18 mouse cellular contexts compared by ENCODE assay signal in the genomic region with DNA sequence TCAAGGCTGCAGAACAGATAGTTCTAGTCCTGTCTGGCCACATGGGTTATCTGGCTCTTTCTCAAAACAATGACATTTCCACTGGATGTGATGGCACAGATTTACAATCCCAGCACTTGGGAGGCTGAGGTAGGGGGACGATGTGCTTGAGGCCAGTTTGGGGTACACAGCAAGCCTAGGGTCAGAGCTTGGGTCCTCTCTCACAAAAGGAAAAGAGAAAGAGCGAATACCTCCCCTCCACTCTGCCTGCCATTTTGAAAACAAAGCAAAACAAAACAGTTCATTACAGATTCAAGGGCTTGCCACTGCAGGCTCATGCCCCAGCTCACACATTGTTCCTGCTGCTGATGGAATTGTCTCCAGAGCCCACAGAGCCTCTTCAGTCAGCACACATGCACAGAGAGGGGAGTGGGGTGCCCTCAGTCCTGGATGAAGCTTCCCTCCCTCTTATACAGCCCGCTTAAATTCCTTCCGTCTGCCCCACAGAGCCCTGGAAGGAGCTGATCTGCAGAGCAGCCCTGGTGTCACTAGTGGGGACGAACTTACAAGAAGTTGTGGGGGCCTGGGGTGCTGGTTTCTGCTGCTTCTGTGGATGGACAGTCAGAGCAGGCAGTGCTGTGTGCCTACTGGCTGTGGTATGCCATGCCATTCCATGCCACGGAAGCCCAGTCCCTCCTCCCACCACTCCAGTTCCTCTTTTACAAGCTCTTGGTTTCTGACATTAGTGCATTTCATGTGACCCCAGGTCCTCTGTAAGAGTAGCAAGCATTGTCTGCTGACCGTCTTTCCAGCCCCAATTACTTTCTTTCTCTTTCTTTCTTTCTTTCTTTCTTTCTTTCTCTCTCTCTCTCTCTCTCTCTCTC. TPM values are rescaled to one million over a fixed set of nuclear protein-coding genes. Genes with fewer than 3 reads are reported as not detected.
DNase-seq lines count a peak whose midpoint lies in the region; ATAC-seq and TF ChIP-seq lines count a peak whose summit lies in the region.
"Had no signal": no experiment of that assay in that cellular context is flagged by ENCODE, and none has a peak within 500 bp of the region (broad histone marks: within the 10 kb centered on the region; RNA-seq: fewer than 3 reads in every experiment).

No protein-coding gene starts in this region.

- H3K9me3 ChIP-seq in hindbrain, embryonic 10.5 days: no peaks in the 10 kb centered on the region
- no peaks in the 10 kb centered on the region for H3K9me3 ChIP-seq in hindbrain, postnatal 0 days (ENCODE audit: low read length)
- H3K9me3 ChIP-seq in forebrain, embryonic 10.5 days: no peaks in the 10 kb centered on the region
- H3K9me3 ChIP-seq in hindbrain, embryonic 12.5 days (replicated peaks): 0 out of 2 replicates have a peak, but pooled peaks cover 4% of the 10 kb centered on the region
- H3K9me3 ChIP-seq in midbrain, embryonic 16.5 days (replicated peaks; ENCODE audit: control insufficient read depth, low read length, poor library complexity, severe bottlenecking): no peaks in the 10 kb centered on the region
- H3K9me3 ChIP-seq: intestine, embryonic 15.5 days; limb, embryonic 13.5 days had no signal

- H3K27me3 ChIP-seq in hindbrain, embryonic 10.5 days (ENCODE audit: insufficient read depth, poor library complexity, severe bottlenecking): no peaks in the 10 kb centered on the region
- H3K27me3 ChIP-seq in hindbrain, postnatal 0 days (ENCODE audit: insufficient read depth, low read length): no peaks in the 10 kb centered on the region
- H3K27me3 ChIP-seq in forebrain, embryonic 10.5 days (ENCODE audit: poor library complexity, severe bottlenecking): peaks cover 13% of the 10 kb centered on the region
- H3K27me3 ChIP-seq in hindbrain, embryonic 12.5 days: no peaks in the 10 kb centered on the region
- H3K27me3 ChIP-seq in midbrain, embryonic 16.5 days (ENCODE audit: control insufficient read depth, insufficient read depth, low read depth, low read length): no peaks in the 10 kb centered on the region
- H3K27me3 ChIP-seq: intestine, embryonic 15.5 days; limb, embryonic 13.5 days had no signal

- TF ChIP-seq CTCF in hindbrain, postnatal 0 days (IDR thresholded peaks at IDR 0.05; ENCODE audit: low read depth): no peak

- peaks cover 43% of the 10 kb centered on the region for H3K4me1 ChIP-seq in hindbrain, embryonic 10.5 days (replicated peaks)
- 0 out of 2 replicates have a peak, but pooled peaks cover 6% of the 10 kb centered on the region for H3K4me1 ChIP-seq in hindbrain, postnatal 0 days (ENCODE audit: insufficient read depth, low read length)
- peaks cover 37% of the 10 kb centered on the region for H3K4me1 ChIP-seq in forebrain, embryonic 10.5 days
- peaks cover 28% of the 10 kb centered on the region for H3K4me1 ChIP-seq in hindbrain, embryonic 12.5 days
- peaks cover 15% of the 10 kb centered on the region for H3K4me1 ChIP-seq in midbrain, embryonic 16.5 days (ENCODE audit: control insufficient read depth, insufficient read depth, low read length)
- H3K4me1 ChIP-seq: intestine, embryonic 15.5 days; limb, embryonic 13.5 days had no signal

- no peak overlapping the region for H3K4me2 ChIP-seq in hindbrain, postnatal 0 days (ENCODE audit: low read depth, low read length)
- H3K4me2 ChIP-seq in hindbrain, embryonic 12.5 days (replicated peaks): no peak overlapping the region
- H3K4me2 ChIP-seq in midbrain, embryonic 16.5 days (ENCODE audit: low read length): no peak overlapping the region
- H3K4me2 ChIP-seq: intestine, embryonic 15.5 days; limb, embryonic 13.5 days; lung, embryonic 14.5 days had no signal

- peak overlapping the region; percentile 89 for H3K27ac ChIP-seq in hindbrain, embryonic 10.5 days
- H3K27ac ChIP-seq in hindbrain, postnatal 0 days: no peak overlapping the region
- H3K27ac ChIP-seq in forebrain, embryonic 10.5 days: peak overlapping the region; percentile 83
- H3K27ac ChIP-seq in hindbrain, embryonic 12.5 days: peak overlapping the region; percentile 12; the same call in 1 of the 2 replicates
- no peak overlapping the region for H3K27ac ChIP-seq in midbrain, embryonic 16.5 days (ENCODE audit: low read length)
- H3K27ac ChIP-seq: intestine, embryonic 15.5 days; limb, embryonic 13.5 days had no signal

- no peaks in the 10 kb centered on the region for H3K36me3 ChIP-seq in hindbrain, embryonic 10.5 days
- no peaks in the 10 kb centered on the region for H3K36me3 ChIP-seq in hindbrain, postnatal 0 days (ENCODE audit: insufficient read depth, low read length)
- no peaks in the 10 kb centered on the region for H3K36me3 ChIP-seq in forebrain, embryonic 10.5 days (replicated peaks)
- H3K36me3 ChIP-seq in hindbrain, embryonic 12.5 days: no peaks in the 10 kb centered on the region
- H3K36me3 ChIP-seq in midbrain, embryonic 16.5 days (ENCODE audit: control insufficient read depth, insufficient read depth, low read length): no peaks in the 10 kb centered on the region
- H3K36me3 ChIP-seq: intestine, embryonic 15.5 days; limb, embryonic 13.5 days had no signal

- H3K9ac ChIP-seq in hindbrain, postnatal 0 days (replicated peaks; ENCODE audit: low read length): no peak overlapping the region
- no peak overlapping the region for H3K9ac ChIP-seq in hindbrain, embryonic 12.5 days
- H3K9ac ChIP-seq in midbrain, embryonic 16.5 days (ENCODE audit: low read depth, low read length): peak overlapping the region; percentile 39; the same call in 1 of the 2 replicates
- H3K9ac ChIP-seq: intestine, embryonic 15.5 days; limb, embryonic 13.5 days; lung, embryonic 14.5 days had no signal

- WGBS in hindbrain, embryonic 10.5 days: 37% methylated on average over 7 of the region's 7 CpGs
- 26% methylated on average over 7 of the region's 7 CpGs for WGBS in hindbrain, postnatal 0 days
- 53% methylated on average over 7 of the region's 7 CpGs for WGBS in forebrain, embryonic 10.5 days
- 32% methylated on average over 7 of the region's 7 CpGs for WGBS in hindbrain, embryonic 12.5 days
- WGBS in midbrain, embryonic 16.5 days: 27% methylated on average over 7 of the region's 7 CpGs

- peak; percentile 51 for DNase-seq in hindbrain, embryonic 10.5 days (ENCODE audit: low spot score)
- DNase-seq in hindbrain, postnatal 0 days (ENCODE audit: low spot score): no peak
- DNase-seq in forebrain, embryonic 10.5 days (ENCODE audit: extremely low spot score, low spot score): no peak
- no peak for DNase-seq in ovary, adult 18-20 months (ENCODE audit: low spot score)
- DNase-seq in ovary, postnatal 10 days (ENCODE audit: low spot score): no peak
- DNase-seq in left cerebral cortex, adult 9 months (ENCODE audit: low spot score in 2 of 2): no peak
- DNase-seq: adrenal gland, postnatal 36 days; cerebellum, adult 11 months; kidney, postnatal 25 days; lung, embryonic 14.5 days; spleen, adult 18-20 months had no signal

- ATAC-seq in hindbrain, postnatal 0 days: no peak
- peak; percentile 76 for ATAC-seq in hindbrain, embryonic 12.5 days (ENCODE audit: low FRiP score)
- no peak for ATAC-seq in midbrain, embryonic 16.5 days
- ATAC-seq: intestine, embryonic 15.5 days had no signal

- H3K4me3 ChIP-seq in hindbrain, embryonic 10.5 days: peak overlapping the region; percentile 26; the same call in 1 of the 2 replicates
- H3K4me3 ChIP-seq in hindbrain, postnatal 0 days (ENCODE audit: low read length): no peak overlapping the region
- H3K4me3 ChIP-seq in forebrain, embryonic 10.5 days: peak overlapping the region; percentile 10; the same call in 1 of the 2 replicates
- no peak overlapping the region for H3K4me3 ChIP-seq in hindbrain, embryonic 12.5 days
- H3K4me3 ChIP-seq in midbrain, embryonic 16.5 days (ENCODE audit: low read depth, low read length): no peak overlapping the region
- H3K4me3 ChIP-seq: intestine, embryonic 15.5 days; limb, embryonic 13.5 days had no signal

RNA-seq across cellular contexts. Expression of a gene that starts 49.1 kb away (rescaled TPM):
- polyA plus RNA-seq in hindbrain, embryonic 10.5 days (2016; fragmentation: Nextera tagmentation; extraction: Ambion mirVana): 0.27 TPM in 1 of 2 replicates, not detected in the other
- total RNA-seq in hindbrain, postnatal 0 days (2014; rRNA removed): not detected in 2 replicates
- 0.58 and 1.3 TPM in 2 replicates for polyA plus RNA-seq in hindbrain, postnatal 0 days (2015; fragmentation: Nextera tagmentation; extraction: Ambion mirVana)
- polyA plus RNA-seq in forebrain, embryonic 10.5 days (2016; fragmentation: Nextera tagmentation; extraction: Ambion mirVana): not detected in 2 replicates
- polyA plus RNA-seq in hindbrain, embryonic 12.5 days (2016; fragmentation: Nextera tagmentation; extraction: Ambion mirVana): 0.27 TPM in 1 of 2 replicates, not detected in the other
- polyA plus RNA-seq in midbrain, embryonic 16.5 days (2015; fragmentation: Nextera tagmentation; extraction: Ambion mirVana): 0.23 and 0.36 TPM in 2 replicates
- total RNA-seq: adrenal gland, postnatal 36 days; gastrocnemius, postnatal 4 days; monocyte, adult 5-6 weeks had no signal
- polyA plus RNA-seq: heart, embryonic 16.5 days; intestine, embryonic 15.5 days; lung, embryonic 14.5 days had no signal

Comparison
In these comparisons a context has a peak if more than half of its experiments do, and no peak if none do; other contexts are left out.
1. H3K27ac ChIP-seq: peak in hindbrain, embryonic 10.5 days (single experiment), forebrain, embryonic 10.5 days (single experiment) and hindbrain, embryonic 12.5 days (single experiment); none in hindbrain, postnatal 0 days (single experiment) and midbrain, embryonic 16.5 days (single experiment).
2. H3K4me3 ChIP-seq: peak in hindbrain, embryonic 10.5 days (single experiment) and forebrain, embryonic 10.5 days (single experiment); none in hindbrain, postnatal 0 days (single experiment), hindbrain, embryonic 12.5 days (single experiment) and midbrain, embryonic 16.5 days (single experiment).